Mouse (Mus musculus): ENCODE data around the gene Gm7978.
"Not testable (repeated sequence)": the region's sequence is repeated elsewhere in the genome, so short reads cannot be mapped to it uniquely, and the experiment has no call there.

The Gm7978 gene

GRCm38 (mm10) chr5:95736073-95736472, at the start of gene Gm7978:
Gene Gm7978 (minus strand): TSS chr5:95736173.
- not testable (repeated sequence) for DNase-seq (ENCODE audit: low spot score in 2 of 2)

GRCm38 (mm10) chr5:95775690-95776089, 39.7 kb upstream of the Gm7978 start, which contains the start of gene E330014E10Rik:
Gene E330014E10Rik (plus strand): TSS chr5:95775990.
- not testable (repeated sequence) for DNase-seq (ENCODE audit: low spot score in 2 of 2)

- DNase-seq (ENCODE audit: low spot score in 2 of 2), result not testable (repeated sequence)
Measured at GRCm38 (mm10) chr5:95741714-95742113, 5.7 kb upstream of the Gm7978 start, which contains the start of gene Gm7982. Gene Gm7982 (plus strand): TSS chr5:95742014.
